Comparison of ENCODE assay signal across 10 mouse cellular contexts in the genomic region with DNA sequence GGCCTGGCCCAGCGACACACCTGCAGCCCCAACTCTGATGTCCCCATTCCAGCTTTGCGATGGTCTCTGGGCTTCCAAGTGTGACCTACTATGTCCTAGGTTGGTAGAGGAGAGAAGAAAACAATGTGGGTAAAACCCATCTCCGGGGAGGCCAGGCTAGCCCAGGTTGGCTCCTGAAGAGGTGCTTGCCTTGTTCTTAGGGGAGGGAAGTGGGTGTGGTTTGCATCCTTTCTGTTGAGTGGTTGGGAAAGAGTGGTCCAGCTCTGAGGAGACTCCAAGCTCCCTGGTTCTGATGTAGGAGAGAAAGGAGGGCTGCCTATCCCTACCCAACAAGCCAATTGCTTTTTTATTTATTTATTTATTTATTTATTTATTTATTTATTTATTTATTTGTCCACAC. TPM values are rescaled to one million over a fixed set of nuclear protein-coding genes. Genes with fewer than 3 reads are reported as not detected.
A peak's percentile ranks its signal among the peaks of the same experiment; 100 is the strongest.
DNase-seq lines count a peak whose midpoint lies in the region; ATAC-seq and TF ChIP-seq lines count a peak whose summit lies in the region.
"Had no signal": no experiment of that assay in that cellular context is flagged by ENCODE, and none has a peak within 500 bp of the region (broad histone marks: within the 10 kb centered on the region; RNA-seq: fewer than 3 reads in every experiment).

No protein-coding gene starts in this region.

- peak overlapping the region; percentile 32; the same call in 1 of the 2 replicates for H3K4me3 ChIP-seq in heart, embryonic 11.5 days (ENCODE audit: low read depth, low read length)
- H3K4me3 ChIP-seq in lung, embryonic 16.5 days (ENCODE audit: low read length) = no peak overlapping the region
- H3K4me3 ChIP-seq in lung, postnatal 0 days (ENCODE audit: low read depth, low read length) = no peak overlapping the region
- peak overlapping the region; percentile 30; the same call in 1 of the 2 replicates for H3K4me3 ChIP-seq in intestine, embryonic 15.5 days (replicated peaks)
- H3K4me3 ChIP-seq in stomach, embryonic 14.5 days (ENCODE audit: low read depth, low read length) = peak overlapping the region; percentile 29; the same call in 1 of the 2 replicates

- H3K4me2 ChIP-seq in heart, embryonic 11.5 days = peak overlapping the region; percentile 66; the same call in 1 of the 2 replicates
- H3K4me2 ChIP-seq in lung, embryonic 16.5 days (ENCODE audit: low read depth, low read length) = no peak overlapping the region; the same call in 1 of the 2 replicates
- no peak overlapping the region; the same call in 1 of the 2 replicates for H3K4me2 ChIP-seq in lung, postnatal 0 days (replicated peaks; ENCODE audit: low read depth, low read length)
- peak overlapping the region; percentile 75 for H3K4me2 ChIP-seq in intestine, embryonic 15.5 days (replicated peaks)
- peak overlapping the region; percentile 63; the same call in 1 of the 2 replicates for H3K4me2 ChIP-seq in stomach, embryonic 14.5 days (replicated peaks; ENCODE audit: low read depth, low read length)

- no peaks in the 10 kb centered on the region for H3K9me3 ChIP-seq in heart, embryonic 11.5 days (replicated peaks; ENCODE audit: control insufficient read depth, low read length)
- no peaks in the 10 kb centered on the region for H3K9me3 ChIP-seq in lung, embryonic 16.5 days (ENCODE audit: control insufficient read depth, low read length)
- H3K9me3 ChIP-seq in lung, postnatal 0 days (ENCODE audit: low read length) = no peaks in the 10 kb centered on the region
- no peaks in the 10 kb centered on the region for H3K9me3 ChIP-seq in intestine, embryonic 15.5 days
- H3K9me3 ChIP-seq in stomach, embryonic 14.5 days (ENCODE audit: control insufficient read depth, low read depth, low read length) = no peaks in the 10 kb centered on the region

- H3K4me1 ChIP-seq in heart, embryonic 11.5 days (ENCODE audit: control insufficient read depth, insufficient read depth, low read length) = peaks cover 38% of the 10 kb centered on the region
- H3K4me1 ChIP-seq in lung, embryonic 16.5 days (replicated peaks; ENCODE audit: control insufficient read depth, insufficient read depth, low read length) = peaks cover 11% of the 10 kb centered on the region; the same call in 1 of the 2 replicates
- 0 out of 2 replicates have a peak, but pooled peaks cover 2% of the 10 kb centered on the region for H3K4me1 ChIP-seq in lung, postnatal 0 days (ENCODE audit: insufficient read depth, low read depth, low read length)
- peaks cover 11% of the 10 kb centered on the region; the same call in 1 of the 2 replicates for H3K4me1 ChIP-seq in intestine, embryonic 15.5 days (replicated peaks)
- H3K4me1 ChIP-seq in stomach, embryonic 14.5 days (ENCODE audit: control insufficient read depth, insufficient read depth, low read length) = peaks cover 6% of the 10 kb centered on the region; the same call in 1 of the 2 replicates

- intact Hi-C loops in heart, postnatal 10 days (cut with DNase I) = no loop called here

- 45% methylated on average over 3 of the region's 3 CpGs for WGBS in heart, embryonic 11.5 days (ENCODE audit: insufficient replicate concordance)
- 47% methylated on average over 3 of the region's 3 CpGs for WGBS in lung, embryonic 16.5 days
- WGBS in lung, postnatal 0 days = 55% methylated on average over 3 of the region's 3 CpGs
- WGBS in intestine, embryonic 15.5 days = 58% methylated on average over 3 of the region's 3 CpGs
- 70% methylated on average over 3 of the region's 3 CpGs for WGBS in stomach, embryonic 14.5 days

- no peak for ATAC-seq in heart, embryonic 11.5 days (replicated peaks; ENCODE audit: insufficient number of reproducible peaks, low FRiP score, low TSS enrichment)
- ATAC-seq in lung, embryonic 16.5 days (ENCODE audit: low read depth) = peak; percentile 23; the same call in 1 of the 2 replicates
- ATAC-seq in lung, postnatal 0 days = no peak
- no peak for ATAC-seq in intestine, embryonic 15.5 days
- no peak for ATAC-seq in stomach, embryonic 14.5 days (ENCODE audit: insufficient number of reproducible peaks, insufficient read depth, low FRiP score, low read depth)

- TF ChIP-seq EP300 in lung, postnatal 0 days (IDR thresholded peaks at IDR 0.05) = no peak

- no peaks in the 10 kb centered on the region for H3K27me3 ChIP-seq in heart, embryonic 11.5 days (ENCODE audit: control insufficient read depth, insufficient read depth, low read length)
- peaks cover 8% of the 10 kb centered on the region for H3K27me3 ChIP-seq in lung, embryonic 16.5 days (ENCODE audit: control insufficient read depth, insufficient read depth, low read depth, low read length)
- H3K27me3 ChIP-seq in lung, postnatal 0 days (replicated peaks; ENCODE audit: insufficient read depth, low read length) = no peaks in the 10 kb centered on the region
- peaks cover 19% of the 10 kb centered on the region for H3K27me3 ChIP-seq in intestine, embryonic 15.5 days (replicated peaks)
- no peaks in the 10 kb centered on the region for H3K27me3 ChIP-seq in stomach, embryonic 14.5 days (ENCODE audit: control insufficient read depth, insufficient read depth, low read length)

- TF ChIP-seq CTCF in lung, postnatal 0 days (IDR thresholded peaks at IDR 0.05) = no peak

- DNase-seq in heart, postnatal 10 days = no peak
- DNase-seq in lung, postnatal 0 days (ENCODE audit: low spot score) = no peak
- DNase-seq in right cerebral cortex, postnatal 10 days (ENCODE audit: low spot score in 2 of 2) = no peak
- no peak for DNase-seq in spleen, postnatal 14 days (ENCODE audit: low spot score in 2 of 2)
- DNase-seq: thymus, postnatal 14 days had no signal

- peak overlapping the region; percentile 62; the same call in 1 of the 2 replicates for H3K9ac ChIP-seq in heart, embryonic 11.5 days (ENCODE audit: low read depth, low read length)
- H3K9ac ChIP-seq in lung, embryonic 16.5 days (ENCODE audit: low read length) = no peak overlapping the region
- H3K9ac ChIP-seq in lung, postnatal 0 days (replicated peaks; ENCODE audit: low read depth) = no peak overlapping the region
- H3K9ac ChIP-seq in intestine, embryonic 15.5 days = no peak overlapping the region
- H3K9ac ChIP-seq in stomach, embryonic 14.5 days (replicated peaks; ENCODE audit: low read depth, low read length) = no peak overlapping the region

- no peaks in the 10 kb centered on the region for H3K36me3 ChIP-seq in heart, embryonic 11.5 days (ENCODE audit: control insufficient read depth, insufficient read depth, low read length)
- H3K36me3 ChIP-seq in lung, embryonic 16.5 days (ENCODE audit: control insufficient read depth, insufficient read depth, low read length) = no peaks in the 10 kb centered on the region
- H3K36me3 ChIP-seq in lung, postnatal 0 days (ENCODE audit: insufficient read depth, low read length) = no peaks in the 10 kb centered on the region
- H3K36me3 ChIP-seq in intestine, embryonic 15.5 days = no peaks in the 10 kb centered on the region
- H3K36me3 ChIP-seq in stomach, embryonic 14.5 days (ENCODE audit: control insufficient read depth, insufficient read depth, low read length) = no peaks in the 10 kb centered on the region

- no peak overlapping the region; the same call in 1 of the 2 replicates for H3K27ac ChIP-seq in heart, embryonic 11.5 days (ENCODE audit: low read depth, low read length)
- no peak overlapping the region for H3K27ac ChIP-seq in lung, embryonic 16.5 days (ENCODE audit: low read length)
- H3K27ac ChIP-seq in lung, postnatal 0 days (ENCODE audit: low read length) = no peak overlapping the region
- H3K27ac ChIP-seq in intestine, embryonic 15.5 days = no peak overlapping the region
- H3K27ac ChIP-seq in stomach, embryonic 14.5 days (ENCODE audit: low read length) = no peak overlapping the region

RNA-seq across cellular contexts. Expression of a gene that starts 30.7 kb away (rescaled TPM):
- polyA plus RNA-seq in heart, embryonic 11.5 days (2014; fragmentation: Nextera tagmentation; extraction: Ambion mirVana) = 55.8 and 63.2 TPM in 2 replicates
- 1 to 10 TPM; 3.1 to 4.9 TPM for total RNA-seq in heart, postnatal 10 days (2021)
- polyA plus RNA-seq in lung, embryonic 16.5 days (2015; fragmentation: Nextera tagmentation; extraction: Ambion mirVana) = 7.2 and 9.4 TPM in 2 replicates
- polyA plus RNA-seq in lung, postnatal 0 days (2015; fragmentation: Nextera tagmentation; extraction: Ambion mirVana) = 2.9 and 4.3 TPM in 2 replicates
- polyA plus RNA-seq in intestine, embryonic 15.5 days (2015; fragmentation: Nextera tagmentation; extraction: Ambion mirVana) = 2.5 and 4.3 TPM in 2 replicates
- 6.0 and 8.9 TPM in 2 replicates for polyA plus RNA-seq in stomach, embryonic 14.5 days (2014; fragmentation: Nextera tagmentation; extraction: Ambion mirVana)
- total RNA-seq: liver, adult 2 months had no signal
- polyA plus RNA-seq: liver, adult 2 months had no signal

RNA-seq across cellular contexts. Expression of a gene that starts 35.3 kb away (rescaled TPM):
- 20.2 and 22.8 TPM in 2 replicates for polyA plus RNA-seq in heart, embryonic 11.5 days (2014; fragmentation: Nextera tagmentation; extraction: Ambion mirVana)
- total RNA-seq in heart, postnatal 10 days (2021) = 10 to 100 TPM; 12.0 to 13.5 TPM
- polyA plus RNA-seq in lung, embryonic 16.5 days (2015; fragmentation: Nextera tagmentation; extraction: Ambion mirVana) = 32.7 and 33.5 TPM in 2 replicates
- 24.9 and 26.1 TPM in 2 replicates for polyA plus RNA-seq in lung, postnatal 0 days (2015; fragmentation: Nextera tagmentation; extraction: Ambion mirVana)
- 22.4 and 23.3 TPM in 2 replicates for polyA plus RNA-seq in intestine, embryonic 15.5 days (2015; fragmentation: Nextera tagmentation; extraction: Ambion mirVana)
- 27.1 and 29.1 TPM in 2 replicates for polyA plus RNA-seq in stomach, embryonic 14.5 days (2014; fragmentation: Nextera tagmentation; extraction: Ambion mirVana)

RNA-seq across cellular contexts. Expression of a gene that starts 57.8 kb away (rescaled TPM):
- polyA plus RNA-seq in heart, embryonic 11.5 days (2014; fragmentation: Nextera tagmentation; extraction: Ambion mirVana) = 82.6 and 87.5 TPM in 2 replicates
- 10 to 100 TPM; 41.3 to 41.9 TPM for total RNA-seq in heart, postnatal 10 days (2021)
- 76.4 and 76.6 TPM in 2 replicates for polyA plus RNA-seq in lung, embryonic 16.5 days (2015; fragmentation: Nextera tagmentation; extraction: Ambion mirVana)
- 49.4 and 50.7 TPM in 2 replicates for polyA plus RNA-seq in lung, postnatal 0 days (2015; fragmentation: Nextera tagmentation; extraction: Ambion mirVana)
- polyA plus RNA-seq in intestine, embryonic 15.5 days (2015; fragmentation: Nextera tagmentation; extraction: Ambion mirVana) = 84.5 and 85.4 TPM in 2 replicates
- polyA plus RNA-seq in stomach, embryonic 14.5 days (2014; fragmentation: Nextera tagmentation; extraction: Ambion mirVana) = 99.1 and 101 TPM in 2 replicates

Comparison
In these comparisons a context has a peak if more than half of its experiments do, and no peak if none do; other contexts are left out.
1. H3K4me2 ChIP-seq: peak in heart, embryonic 11.5 days (single experiment), intestine, embryonic 15.5 days (single experiment) and stomach, embryonic 14.5 days (single experiment); none in lung, embryonic 16.5 days (single experiment) and lung, postnatal 0 days (single experiment).
2. H3K4me3 ChIP-seq: peak in heart, embryonic 11.5 days (single experiment), intestine, embryonic 15.5 days (single experiment) and stomach, embryonic 14.5 days (single experiment); none in lung, embryonic 16.5 days (single experiment) and lung, postnatal 0 days (single experiment).